Mouse (Mus musculus) gastrocnemius, postnatal 36 days (tissue): ENCODE data around the gene Vmn2r17. TPM values are rescaled to one million over a fixed set of nuclear protein-coding genes. Genes with fewer than 3 reads are reported as not detected.

ENCODE experiments used
- DNase-seq, 2 experiments: peaks; one replicate each; pipeline ENCODE4 v3.0.0; 2022
- intact Hi-C: fragments of 180-260 bp; cut with DNase I; formaldehyde crosslinking; loops from one replicate; pipeline ENCODE4 v1.15.1; 2025
- long read RNA-seq, 2 experiments: library from polyadenylated mRNA; stranded (forward); transcript quantifications; one replicate each; pipeline ENCODE4 v2.0.0; 2021
- total RNA-seq, 2 experiments: library from RNA; stranded (reverse); gene quantifications; 2 replicates each; pipeline ENCODE4 v1.2.3; 2021

The Vmn2r17 gene
- total RNA-seq: not detected
- long read RNA-seq, experiment 1: 0 reads
- long read RNA-seq, experiment 2: 0 reads

DNA sequence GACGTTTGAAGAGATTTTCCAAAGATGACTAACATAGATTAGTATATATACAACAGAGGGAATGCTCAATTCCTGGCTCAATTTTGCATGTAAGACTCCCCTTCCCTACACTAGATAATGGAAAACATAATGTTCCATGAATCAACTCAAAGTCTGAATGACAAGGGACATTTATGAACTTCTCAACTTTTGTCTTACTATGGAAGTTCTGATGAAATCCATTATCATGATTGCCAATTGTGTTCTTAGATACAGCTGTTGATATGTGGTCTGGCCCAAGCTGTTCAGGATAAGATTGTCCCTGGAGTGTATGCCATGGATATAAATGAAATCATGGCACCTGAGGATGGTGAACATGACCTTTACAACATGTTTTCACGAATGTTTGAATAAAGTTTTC is at the start of gene Vmn2r17:
Vmn2r17 (plus strand) TSS at position 301 of the 400 bp plus-strand sequence.
- intact Hi-C loops: no loop called here
- no peak for DNase-seq

DNA sequence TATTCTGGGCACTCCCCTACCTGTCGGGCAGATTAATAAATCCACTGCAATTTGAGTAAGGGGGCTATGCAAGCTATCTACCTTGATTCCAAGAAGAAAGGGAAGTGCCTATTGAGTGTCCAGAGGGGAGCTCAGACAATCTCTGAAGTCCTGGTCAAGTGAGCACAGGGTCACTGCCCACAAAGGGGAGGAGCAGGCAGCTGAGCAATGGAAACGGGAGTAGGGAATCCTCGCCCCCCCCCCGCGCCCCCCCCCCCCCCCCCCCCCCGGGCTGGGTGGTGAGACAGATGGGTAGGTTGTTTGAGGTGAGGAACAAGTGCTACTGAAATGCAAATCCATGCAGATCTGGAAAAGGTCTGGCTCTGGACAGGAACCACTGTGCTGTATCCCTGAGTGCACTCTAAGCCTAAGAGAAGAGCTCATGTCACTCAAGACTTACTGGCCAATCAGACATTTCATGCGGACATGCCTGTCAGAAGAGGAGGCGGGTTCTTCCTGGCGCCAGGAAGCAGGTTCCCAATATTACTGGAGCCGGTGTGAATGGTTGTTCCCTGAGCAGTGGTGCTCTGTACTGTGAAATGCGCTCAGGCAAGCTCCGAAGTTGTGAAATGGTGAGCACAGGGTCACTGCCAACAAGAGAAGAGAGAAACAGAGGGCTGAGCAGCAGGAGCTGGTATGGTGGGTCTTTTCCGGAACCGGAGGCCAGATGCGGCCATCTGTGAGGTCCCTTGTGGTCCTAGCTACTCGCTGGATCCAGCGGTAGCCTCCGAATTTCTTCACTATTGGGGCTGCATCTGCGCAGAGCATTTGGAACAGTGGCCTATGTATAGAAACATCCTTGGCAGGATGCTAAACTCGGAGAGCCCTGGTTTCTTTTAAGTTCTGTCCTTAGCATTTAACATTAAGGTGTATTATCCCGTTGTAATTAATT is 47.4 kb downstream of the Vmn2r17 start:
- intact Hi-C loops: no loop called here
- DNase-seq: no peak

DNA sequence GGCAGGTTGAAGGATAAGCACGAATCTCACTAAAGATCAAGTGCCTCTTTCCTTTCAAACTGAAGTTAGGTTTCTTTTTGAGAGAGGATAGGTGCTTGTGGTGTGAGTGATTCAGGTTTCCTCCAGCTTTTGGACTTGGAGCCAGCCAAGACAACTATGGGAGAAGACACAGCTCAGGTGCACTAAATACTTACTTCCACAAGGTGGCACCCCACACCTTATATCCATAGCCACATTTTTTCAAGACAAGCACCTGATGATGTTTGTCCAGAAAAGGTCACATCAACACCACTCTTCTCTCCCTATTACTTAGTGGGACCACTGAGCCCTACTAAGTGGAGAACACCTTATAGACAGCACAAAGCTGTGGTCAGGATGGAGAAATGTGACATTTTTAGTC is 87.2 kb downstream of the Vmn2r17 start:
- DNase-seq: no peak
- intact Hi-C loops: no loop called here

Other genes starting within 250 kb of the Vmn2r17 start
- not detected for gene Vmn2r13, start 227.5 kb upstream of the Vmn2r17 start, total RNA-seq
- gene Vmn2r14, start 195.0 kb upstream of the Vmn2r17 start, total RNA-seq: not detected
- gene Vmn2r15, start 122.0 kb upstream of the Vmn2r17 start, total RNA-seq: not detected
- not detected for gene Vmn2r16, start 89.5 kb upstream of the Vmn2r17 start, total RNA-seq
- gene Crlf2, start 139.3 kb downstream of the Vmn2r17 start, total RNA-seq: 1 to 10 TPM; 2.5 to 3.0 TPM